Comparison of ENCODE assay signal across 16 mouse cellular contexts in the genomic region with DNA sequence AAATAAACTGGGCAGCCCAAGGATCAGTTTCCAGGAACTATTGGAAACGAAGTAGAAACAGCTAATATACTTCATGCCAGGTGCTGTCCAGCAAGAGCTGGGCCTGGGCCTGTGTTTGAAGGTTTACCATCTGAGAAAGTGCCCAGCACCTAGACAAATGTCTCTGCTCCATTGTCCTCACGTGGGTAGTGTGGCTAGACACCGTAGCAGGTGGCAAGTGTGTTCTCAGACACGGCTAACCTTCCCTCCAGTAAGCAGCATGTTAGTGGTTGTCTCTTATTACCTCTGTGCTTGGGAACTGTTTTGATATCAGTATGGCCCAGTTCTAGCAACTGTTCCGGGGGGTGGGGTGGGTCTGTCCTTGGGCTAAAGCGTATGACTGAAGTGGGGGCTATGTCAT.
"Had no signal": no experiment of that assay in that cellular context is flagged by ENCODE, and none has a peak within 500 bp of the region (broad histone marks: within the 10 kb centered on the region; RNA-seq: fewer than 3 reads in every experiment).

No protein-coding gene starts in this region.

- H3K36me3 ChIP-seq: midbrain, embryonic 10.5 days; midbrain, embryonic 12.5 days; neural tube, embryonic 12.5 days; stomach, embryonic 15.5 days had no signal

- DNase-seq: lung, adult 18-20 months; lung, embryonic 14.5 days; lung, postnatal 10 days; lung, postnatal 4 days; midbrain, embryonic 14.5 days; right cerebral cortex, postnatal 14 days; thymus, adult 2 months; thymus, postnatal 25 days had no signal

- H3K27me3 ChIP-seq: neural tube, embryonic 12.5 days; stomach, embryonic 15.5 days had no signal

- H3K4me2 ChIP-seq: lung, embryonic 14.5 days; midbrain, embryonic 12.5 days; neural tube, embryonic 12.5 days; stomach, embryonic 15.5 days had no signal

- ATAC-seq: midbrain, embryonic 16.5 days had no signal

- H3K9me3 ChIP-seq: megakaryocyte, embryonic 14.5 days; midbrain, embryonic 10.5 days; midbrain, embryonic 12.5 days; neural tube, embryonic 12.5 days; stomach, embryonic 15.5 days had no signal

- H3K4me3 ChIP-seq: megakaryocyte, embryonic 14.5 days; midbrain, embryonic 10.5 days; midbrain, embryonic 12.5 days; neural tube, embryonic 12.5 days; stomach, embryonic 15.5 days had no signal

- H3K27ac ChIP-seq: liver, embryonic 14.5 days; midbrain, embryonic 12.5 days; neural tube, embryonic 12.5 days; stomach, embryonic 15.5 days; stomach, postnatal 0 days had no signal

- H3K4me1 ChIP-seq: stomach, embryonic 15.5 days had no signal
